Mouse (Mus musculus) CH12.LX (cell line): Measurements from ENCODE around the gene Rex1bd. TPM values are rescaled to one million over a fixed set of nuclear protein-coding genes. Genes with fewer than 3 reads are reported as not detected.

Experiments used
- DNase-seq: peaks from one replicate; pipeline ENCODE4 v3.0.0-alpha.2; 2013; ENCODE audit errors: extremely low read depth
- H3K27ac ChIP-seq: 2 replicates; pipeline ENCODE4 v1.5.1; 2012; ENCODE audit warnings: low read depth, mild to moderate bottlenecking, control low read depth, moderate library complexity; ENCODE audit not compliant: insufficient read depth
- H3K27me3 ChIP-seq: replicated peaks from 2 replicates; pipeline ENCODE3; 2012; ENCODE audit warnings: inconsistent platforms
- H3K36me3 ChIP-seq, 2 experiments: replicated peaks in 1 of 2; 2 replicates each; pipeline versions ENCODE3 to v1.6.1; 2012; ENCODE audit warnings: inconsistent platforms in 1 of 2, low read length in 1 of 2, mild to moderate bottlenecking in 1 of 2, mixed read lengths in 1 of 2, moderate library complexity in 1 of 2; ENCODE audit not compliant: control insufficient read depth in 1 of 2, insufficient read depth in 1 of 2
- H3K4me1 ChIP-seq, 2 experiments: 2 replicates each; pipeline ENCODE4 v1.6.1; 2012; ENCODE audit warnings: inconsistent platforms in 1 of 2, moderate library complexity in 1 of 2; ENCODE audit not compliant: insufficient read depth in 2 of 2, control insufficient read depth in 1 of 2
- H3K4me2 ChIP-seq: 2 replicates; pipeline ENCODE4 v1.6.1; 2012; ENCODE audit warnings: low read depth, mild to moderate bottlenecking, control low read depth; ENCODE audit not compliant: poor library complexity, insufficient read depth, severe bottlenecking
- H3K4me3 ChIP-seq, 3 experiments: fragments of 150-350 bp in 1 of 3; sonication (generic) in 1 of 3; replicated peaks in 1 of 3; 2 replicates each; pipeline versions ENCODE3 to v1.5.1; 2011 to 2012; ENCODE audit warnings: low read depth in 2 of 3, low read length in 2 of 3, mild to moderate bottlenecking in 2 of 3, moderate library complexity in 2 of 3, control low read depth in 1 of 3, improper control_type of control experiment in 1 of 3, inconsistent platforms in 1 of 3, mixed read lengths in 1 of 3; ENCODE audit not compliant: poor library complexity in 1 of 3
- H3K79me2 ChIP-seq: replicated peaks from 2 replicates; pipeline ENCODE4 v1.6.1; 2012; ENCODE audit warnings: mild to moderate bottlenecking, moderate library complexity; ENCODE audit not compliant: control insufficient read depth, poor library complexity, insufficient read depth, severe bottlenecking; ENCODE audit errors: extremely low read depth
- H3K9ac ChIP-seq: 2 replicates; pipeline ENCODE4 v1.6.1; 2012; ENCODE audit warnings: low read depth, mild to moderate bottlenecking, control low read depth, moderate library complexity; ENCODE audit not compliant: insufficient read depth
- H3K9me3 ChIP-seq: replicated peaks from 2 replicates; pipeline ENCODE3; 2012; ENCODE audit warnings: low read length, inconsistent platforms, mixed read lengths
- CHD1 ChIP-seq: IDR thresholded peaks from 2 replicates; pipeline ENCODE4 v1.6.1; 2012; ENCODE audit warnings: low read depth, low read length, improper control_type of control experiment, inconsistent platforms
- CHD2 ChIP-seq: IDR thresholded peaks from 2 replicates; pipeline ENCODE4 v1.6.1; 2011; ENCODE audit warnings: low read length, improper control_type of control experiment
- CTCF ChIP-seq, 2 experiments: IDR thresholded peaks in 1 of 2; conservative IDR thresholded peaks in 1 of 2; 2 replicates each; pipeline ENCODE4 v1.5.1; 2011 to 2012; ENCODE audit warnings: low read depth in 2 of 2, low read length in 2 of 2, improper control_type of control experiment in 1 of 2, inconsistent platforms in 1 of 2, mild to moderate bottlenecking in 1 of 2, moderate library complexity in 1 of 2
- ELF1 ChIP-seq: IDR thresholded peaks from 2 replicates; pipeline ENCODE4 v1.6.1; 2014; ENCODE audit warnings: low read depth, mild to moderate bottlenecking, inconsistent platforms, low read length, improper control_type of control experiment
- EP300 ChIP-seq: IDR thresholded peaks from 2 replicates; pipeline ENCODE4 v1.6.1; 2011; ENCODE audit warnings: low read length, improper control_type of control experiment
- GABPA ChIP-seq: IDR thresholded peaks from 2 replicates; pipeline ENCODE4 v1.6.1; 2012; ENCODE audit warnings: low read depth, low read length, improper control_type of control experiment, inconsistent platforms; ENCODE audit not compliant: insufficient replicate concordance
- IRF4 ChIP-seq: IDR thresholded peaks from 2 replicates; pipeline ENCODE4 v1.6.1; 2014; ENCODE audit warnings: low read depth, mild to moderate bottlenecking, inconsistent platforms, low read length, improper control_type of control experiment
- JUN ChIP-seq: IDR thresholded peaks from 2 replicates; pipeline ENCODE4 v1.6.1; 2011; ENCODE audit warnings: low read depth, mild to moderate bottlenecking, low read length, improper control_type of control experiment, moderate library complexity; ENCODE audit not compliant: insufficient read depth
- JUND ChIP-seq: conservative IDR thresholded peaks from 2 replicates; pipeline ENCODE4 v1.6.1; 2011; ENCODE audit warnings: low read depth, low read length, improper control_type of control experiment
- MAFK ChIP-seq: IDR thresholded peaks from 2 replicates; pipeline ENCODE4 v1.6.1; 2011; ENCODE audit warnings: low read length, improper control_type of control experiment; ENCODE audit not compliant: insufficient replicate concordance
- MAX ChIP-seq: IDR thresholded peaks from 2 replicates; pipeline ENCODE4 v1.6.1; 2011; ENCODE audit warnings: low read length, improper control_type of control experiment
- MAZ ChIP-seq: IDR thresholded peaks from 2 replicates; pipeline ENCODE4 v1.6.1; 2012; ENCODE audit warnings: low read depth, mild to moderate bottlenecking, inconsistent platforms, low read length, improper control_type of control experiment, moderate library complexity
- MXI1 ChIP-seq: IDR thresholded peaks from 2 replicates; pipeline ENCODE4 v1.6.1; 2011; ENCODE audit warnings: mild to moderate bottlenecking, low read depth, low read length, improper control_type of control experiment
- MYC ChIP-seq: IDR thresholded peaks from 2 replicates; pipeline ENCODE4 v1.6.1; 2011; ENCODE audit warnings: low read depth, mild to moderate bottlenecking, improper control_type of control experiment, low read length
- NELFE ChIP-seq: IDR thresholded peaks from 2 replicates; pipeline ENCODE4 v1.6.1; 2011; ENCODE audit warnings: low read depth, low read length, improper control_type of control experiment
- PAX5 ChIP-seq: IDR thresholded peaks from 2 replicates; pipeline ENCODE4 v1.6.1; 2012; ENCODE audit warnings: low read length, inconsistent platforms, mixed read lengths
- POLR2A ChIP-seq: IDR thresholded peaks from 2 replicates; pipeline ENCODE4 v1.6.1; 2011; ENCODE audit warnings: low read depth, mild to moderate bottlenecking, improper control_type of control experiment, low read length
- POLR2AphosphoS2 ChIP-seq: IDR thresholded peaks from 2 replicates; pipeline ENCODE4 v1.6.1; 2011; ENCODE audit warnings: low read depth, low read length, improper control_type of control experiment
- RAD21 ChIP-seq: IDR thresholded peaks from 2 replicates; pipeline ENCODE4 v1.6.1; 2011; ENCODE audit warnings: low read depth, mild to moderate bottlenecking, low read length, improper control_type of control experiment, moderate library complexity
- RCOR1 ChIP-seq: conservative IDR thresholded peaks from 2 replicates; pipeline ENCODE4 v1.6.1; 2012; ENCODE audit warnings: low read depth, mild to moderate bottlenecking, inconsistent platforms, low read length, improper control_type of control experiment
- SIN3A ChIP-seq: IDR thresholded peaks from 2 replicates; pipeline ENCODE4 v1.6.1; 2012; ENCODE audit warnings: low read length, improper control_type of control experiment, inconsistent platforms
- SMC3 ChIP-seq: IDR thresholded peaks from 2 replicates; pipeline ENCODE4 v1.6.1; 2011; ENCODE audit warnings: low read depth, low read length, improper control_type of control experiment
- TCF12 ChIP-seq: IDR thresholded peaks from 2 replicates; pipeline ENCODE4 v1.6.1; 2014; ENCODE audit warnings: low read depth, mild to moderate bottlenecking, inconsistent platforms, low read length, improper control_type of control experiment
- UBTF ChIP-seq: IDR thresholded peaks from 2 replicates; pipeline ENCODE4 v1.6.1; 2012; ENCODE audit warnings: low read depth, mild to moderate bottlenecking, inconsistent platforms, low read length, improper control_type of control experiment, moderate library complexity
- USF1 ChIP-seq: IDR thresholded peaks from 2 replicates; pipeline ENCODE4 v1.6.1; 2014; ENCODE audit warnings: low read depth, mild to moderate bottlenecking, inconsistent platforms, low read length, improper control_type of control experiment
- USF2 ChIP-seq: conservative IDR thresholded peaks from 2 replicates; pipeline ENCODE4 v1.6.1; 2011; ENCODE audit warnings: low read depth, low read length, improper control_type of control experiment
- ZC3H11A ChIP-seq: IDR thresholded peaks from 2 replicates; pipeline ENCODE4 v1.6.1; 2012; ENCODE audit warnings: low read depth, mild to moderate bottlenecking, inconsistent platforms, low read length, improper control_type of control experiment
- ZMIZ1 ChIP-seq: IDR thresholded peaks from 2 replicates; pipeline ENCODE4 v1.6.1; 2012; ENCODE audit warnings: low read depth, mild to moderate bottlenecking, inconsistent platforms, low read length, improper control_type of control experiment
- dilution Hi-C: fragments of 300-500 bp; cut with MboI; formaldehyde crosslinking; loops from 2 replicates; pipeline ENCODE4 v1.14.3; 2020; ENCODE audit warnings: low sequenced_read_pairs; ENCODE audit not compliant: extremely low pct_unique_long_range_greater_than_20kb, extremely low pct_ligation_motif_present
- in situ Hi-C: fragments of 300-500 bp; cut with MboI; formaldehyde crosslinking; loops from 3 replicates; pipeline ENCODE4 v1.14.3; 2019; ENCODE audit warnings: low sequenced_read_pairs, low pct_ligation_motif_present, low pct_unique_long_range_greater_than_20kb, mixed read lengths
- polyA plus RNA-seq: library from polyadenylated mRNA; unstranded; fragments of >175 nt; gene quantifications from 2 replicates; pipeline ENCODE4 v1.2.1, GENCODE M21; 2012; ENCODE audit warnings: low read depth; ENCODE audit not compliant: insufficient read length
- total RNA-seq, 2 experiments: library from RNA; depleted of rRNA; stranded (reverse); fragments of 300-350 nt in 1 of 2; fragments of >200 nt in 1 of 2; gene quantifications; 2 replicates each; pipeline ENCODE4 v1.2.3; 2012 to 2014

Gene Rex1bd
- total and polyA plus RNA-seq, 3 experiments: 38.4 to 90.0 (median 47.8) TPM

- in situ Hi-C loops (no loop called here), dilution Hi-C loops (no loop called here)
- peaks cover 96% of the 10 kb centered on the region for H3K27me3 ChIP-seq
- peak within 1 kb of the TSS; percentile 26 for H3K4me2 ChIP-seq
- no peak within 1 kb of the TSS for H3K27ac ChIP-seq
- H3K4me1 ChIP-seq: peaks cover 10 to 20% of the 10 kb centered on the region in 2 experiments
- H3K4me3 ChIP-seq: peak within 1 kb of the TSS in 1 of 3 experiments; percentile 9
- H3K9me3 ChIP-seq: no peaks in the 10 kb centered on the region
- no peak within 1 kb of the TSS for H3K9ac ChIP-seq
- no peak for DNase-seq
- H3K36me3 ChIP-seq: no peaks in the 10 kb centered on the region
- TF ChIP-seq ZMIZ1: no peak
- TF ChIP-seq SMC3: no peak
- no peak for TF ChIP-seq ZC3H11A
- TF ChIP-seq MAFK: no peak
- TF ChIP-seq EP300: no peak
- TF ChIP-seq RAD21: no peak
- no peak for TF ChIP-seq NELFE
- TF ChIP-seq IRF4: no peak
- TF ChIP-seq MXI1: no peak
- no peak for TF ChIP-seq CTCF (conservative IDR thresholded peaks at IDR 0.05 in 1 of 2, IDR thresholded peaks at IDR 0.05 in 1 of 2; ENCODE audit: low read depth in 2 of 2, low read length in 2 of 2)
- TF ChIP-seq PAX5: no peak
- no peak for TF ChIP-seq GABPA
- TF ChIP-seq MAX: no peak
- TF ChIP-seq POLR2AphosphoS2: no peak
- TF ChIP-seq UBTF: no peak
- no peak for TF ChIP-seq RCOR1
- no peak for TF ChIP-seq JUND
- no peak for TF ChIP-seq JUN
- no peaks in the 10 kb centered on the region for H3K79me2 ChIP-seq
Measured at GRCm38 (mm10) chr8:70486941-70487520, 19.5 kb downstream of the Rex1bd start, which contains the start of gene Tmem59l. TSS of gene Tmem59l (minus strand) at chr8:70487358.

GRCm38 (mm10) chr8:70486191-70486681, 20.3 kb downstream of the Rex1bd start:
- no peaks in the 10 kb centered on the region for H3K36me3 ChIP-seq

More at GRCm38 (mm10) chr8:70486191-70486681, 20.3 kb downstream of the Rex1bd start:
- Histone ChIP-seq H3K27ac (no peak overlapping the region), H3K79me2 (no peaks in the 10 kb centered on the region), H3K27me3 (peaks cover 96% of the 10 kb centered on the region), H3K4me3 (no peak overlapping the region), H3K4me2 (no peak overlapping the region), H3K4me1 (peaks cover 10 to 20% of the 10 kb centered on the region in 2 experiments), H3K9ac (no peak overlapping the region), H3K9me3 (no peaks in the 10 kb centered on the region)
- TF ChIP-seq ZC3H11A (no peak), MYC (no peak), ELF1 (no peak), SMC3 (no peak), USF2 (no peak), MAX (no peak), MAZ (no peak), UBTF (no peak), TCF12 (no peak), NELFE (no peak), POLR2A (no peak), EP300 (no peak), MXI1 (no peak), PAX5 (no peak), GABPA (no peak), CHD2 (no peak), SIN3A (no peak), CHD1 (no peak), MAFK (no peak), USF1 (no peak)
- in situ Hi-C loops: no loop called here
- no peak for DNase-seq
- dilution Hi-C loops: no loop called here
